Mouse (Mus musculus): ENCODE results near the gene Gm42791. TPM values are rescaled to one million over a fixed set of nuclear protein-coding genes. Genes with fewer than 3 reads are reported as not detected.

Gm42791 gene
- polyA plus RNA-seq, 1 experiment from 2014 or later, result 0.85 TPM

DNA sequence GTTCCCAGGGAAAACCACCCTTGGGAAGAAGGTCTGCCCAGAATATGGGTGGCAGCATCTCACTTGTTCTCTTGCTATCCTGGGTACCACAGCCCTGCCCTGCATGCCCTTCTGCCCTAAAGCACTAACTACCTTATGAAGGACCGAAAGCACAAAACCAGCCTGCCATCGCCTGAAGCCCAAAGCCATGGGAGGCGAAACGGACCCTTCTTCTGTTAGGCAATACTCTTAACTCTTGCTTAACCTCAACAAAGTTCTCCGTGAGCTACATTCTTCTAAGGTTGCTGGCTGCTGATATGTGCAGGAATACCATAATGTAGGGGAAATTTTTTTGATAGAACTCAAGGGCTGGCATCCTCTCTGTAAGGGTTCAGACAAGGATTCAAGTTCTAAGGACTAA, 72.2 kb downstream of the Gm42791 start:
- WGBS, result 86% methylated on average over 5 of the region's 5 CpGs
- no peaks in the 10 kb centered on the region for H3K27me3 ChIP-seq (ENCODE audit: low read depth, poor library complexity, severe bottlenecking)
- H3K9me3 ChIP-seq (replicated peaks), result no peaks in the 10 kb centered on the region
- H3K4me3 ChIP-seq, result no peak overlapping the region
- peaks cover 14% of the 10 kb centered on the region for H3K4me1 ChIP-seq
- no peak for DNase-seq (ENCODE audit: low spot score)
- no peak overlapping the region for H3K27ac ChIP-seq
- peaks cover 47% of the 10 kb centered on the region for H3K36me3 ChIP-seq

DNA sequence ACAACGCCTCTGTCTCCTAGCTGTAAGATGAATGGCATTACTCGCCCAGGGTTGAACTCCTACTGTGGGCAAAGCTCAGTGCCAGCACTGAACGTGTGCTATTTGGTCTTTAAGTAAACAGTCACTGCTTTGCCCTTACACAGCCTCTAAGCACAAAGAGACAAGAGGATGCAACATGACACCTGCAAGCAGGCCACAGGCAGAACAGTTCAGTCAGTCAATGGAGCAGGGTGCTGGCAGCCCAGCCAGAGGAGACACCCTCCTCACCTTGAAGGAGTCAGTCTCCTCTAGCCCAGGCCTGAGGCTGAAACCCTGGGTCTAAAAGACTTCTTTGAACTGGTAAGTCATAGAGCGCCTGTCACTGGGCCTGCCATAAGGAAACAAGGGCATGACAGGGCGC, 76.9 kb downstream of the Gm42791 start:
- no peak overlapping the region for H3K4me3 ChIP-seq
- no peaks in the 10 kb centered on the region for H3K27me3 ChIP-seq (ENCODE audit: low read depth, poor library complexity, severe bottlenecking)
- H3K4me1 ChIP-seq, result no peaks in the 10 kb centered on the region
- H3K36me3 ChIP-seq, result peaks cover 57% of the 10 kb centered on the region
- no peaks in the 10 kb centered on the region for H3K9me3 ChIP-seq (replicated peaks)
- DNase-seq (ENCODE audit: low spot score), result no peak
- H3K27ac ChIP-seq, result no peak overlapping the region
- WGBS, result 75% methylated on average over 5 of the region's 5 CpGs

DNA sequence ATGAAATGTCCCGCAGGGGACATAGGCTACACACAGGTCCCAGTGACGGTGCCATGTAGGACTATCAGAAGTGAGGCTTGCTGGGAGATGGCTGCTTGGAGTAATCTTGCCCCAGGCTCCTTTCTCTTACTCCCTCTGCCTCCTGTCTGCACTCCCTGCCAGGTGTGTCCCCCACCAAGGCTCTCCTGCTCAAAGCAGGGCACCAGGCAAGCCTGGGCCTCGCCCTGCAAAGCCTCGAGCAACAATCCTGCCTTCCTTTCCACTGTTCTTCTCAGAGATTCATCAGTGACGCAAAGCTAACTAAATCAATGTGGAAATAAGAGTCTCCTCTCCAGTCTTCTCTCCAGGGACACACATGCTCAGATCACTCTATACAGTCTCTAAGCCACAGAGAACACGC, 78.2 kb downstream of the Gm42791 start:
- Histone ChIP-seq H3K27me3 (ENCODE audit: low read depth, poor library complexity, severe bottlenecking) (no peaks in the 10 kb centered on the region), H3K9me3 (replicated peaks) (no peaks in the 10 kb centered on the region), H3K4me1 (peaks cover 10% of the 10 kb centered on the region), H3K36me3 (peaks cover 62% of the 10 kb centered on the region), H3K4me3 (no peak overlapping the region), H3K27ac (no peak overlapping the region)
- no peak for DNase-seq (ENCODE audit: low spot score)
- 83% methylated on average over 6 of the region's 6 CpGs for WGBS

DNA sequence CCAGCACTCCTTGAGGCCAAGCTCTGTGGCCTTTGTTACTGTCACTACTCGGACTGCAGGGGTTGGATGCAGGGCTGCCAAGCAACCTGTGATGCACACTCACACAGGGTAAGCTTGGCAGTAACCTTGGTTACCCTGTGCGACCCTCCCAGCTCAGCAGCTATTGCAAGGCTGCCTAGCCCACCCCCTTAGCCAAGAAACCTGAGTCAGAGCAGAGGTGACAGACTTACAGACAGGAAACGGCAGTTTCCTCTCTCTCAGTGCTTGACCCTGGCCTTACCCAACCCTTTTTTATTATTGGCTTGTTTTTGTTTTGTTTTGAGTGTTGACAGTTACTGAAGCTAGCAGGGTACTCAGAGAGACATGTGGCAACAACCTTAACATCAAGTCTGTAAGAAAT, 82.7 kb downstream of the Gm42791 start:
- no peak for DNase-seq (ENCODE audit: low spot score)
- Histone ChIP-seq H3K27me3 (ENCODE audit: low read depth, poor library complexity, severe bottlenecking) (no peaks in the 10 kb centered on the region), H3K9me3 (replicated peaks) (no peaks in the 10 kb centered on the region), H3K4me3 (no peak overlapping the region), H3K36me3 (peaks cover 61% of the 10 kb centered on the region), H3K4me1 (peaks cover 19% of the 10 kb centered on the region), H3K27ac (no peak overlapping the region)
- WGBS, result 49% methylated on average over 3 of the region's 3 CpGs

DNA sequence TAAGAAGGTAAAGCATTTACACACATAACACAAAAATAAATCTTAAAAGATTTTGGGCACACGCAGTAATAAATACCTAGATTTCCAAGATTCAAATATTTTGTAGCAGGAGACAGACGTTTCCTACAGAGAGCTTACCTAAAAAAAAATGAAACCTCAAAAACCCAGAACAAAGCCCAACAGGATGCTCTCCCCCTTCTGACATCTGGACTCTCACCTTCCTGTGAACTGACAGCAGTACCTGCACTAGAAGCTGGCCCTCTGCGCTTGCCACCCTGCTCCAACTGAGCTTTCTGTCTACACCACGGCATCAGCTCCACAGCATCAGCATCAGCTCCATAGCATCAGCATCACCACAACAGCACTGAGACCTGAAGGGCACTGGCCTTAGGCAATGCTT, 84.9 kb downstream of the Gm42791 start:
- peaks cover 49% of the 10 kb centered on the region for H3K36me3 ChIP-seq
- peaks cover 22% of the 10 kb centered on the region for H3K4me1 ChIP-seq
- no peak for DNase-seq (ENCODE audit: low spot score)
- WGBS, result 90% methylated on average over 4 of the region's 4 CpGs
- no peaks in the 10 kb centered on the region for H3K9me3 ChIP-seq (replicated peaks)
- H3K27me3 ChIP-seq (ENCODE audit: low read depth, poor library complexity, severe bottlenecking), result no peaks in the 10 kb centered on the region
- no peak overlapping the region for H3K4me3 ChIP-seq
- H3K27ac ChIP-seq, result no peak overlapping the region

DNA sequence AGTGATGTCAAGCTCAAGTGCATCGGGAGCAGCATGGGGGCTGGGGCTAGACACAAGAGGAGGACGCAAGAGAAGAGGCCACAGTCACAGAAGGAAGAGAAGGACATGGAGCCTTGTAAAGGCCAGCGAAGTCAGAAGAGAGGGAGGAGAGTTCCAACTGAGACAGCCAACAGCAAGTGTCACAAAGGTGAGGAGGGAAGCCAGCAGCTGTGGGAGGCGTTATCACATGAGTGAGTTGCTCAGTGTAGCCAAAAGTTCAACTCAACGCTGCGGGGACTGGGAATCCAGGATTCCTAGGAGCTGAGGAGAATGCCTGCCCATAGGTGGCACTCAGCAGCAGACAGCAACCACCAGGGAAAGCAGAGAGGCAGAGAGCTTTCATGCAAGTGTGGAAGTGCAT, 85.5 kb downstream of the Gm42791 start:
- peaks cover 22% of the 10 kb centered on the region for H3K4me1 ChIP-seq
- WGBS, result 31% methylated on average over 6 of the region's 6 CpGs
- H3K27me3 ChIP-seq (ENCODE audit: low read depth, poor library complexity, severe bottlenecking), result no peaks in the 10 kb centered on the region
- H3K4me3 ChIP-seq, result no peak overlapping the region
- H3K9me3 ChIP-seq (replicated peaks), result no peaks in the 10 kb centered on the region
- H3K36me3 ChIP-seq, result peaks cover 48% of the 10 kb centered on the region
- peak overlapping the region; percentile 44 for H3K27ac ChIP-seq
- no peak for DNase-seq (ENCODE audit: low spot score)

DNA sequence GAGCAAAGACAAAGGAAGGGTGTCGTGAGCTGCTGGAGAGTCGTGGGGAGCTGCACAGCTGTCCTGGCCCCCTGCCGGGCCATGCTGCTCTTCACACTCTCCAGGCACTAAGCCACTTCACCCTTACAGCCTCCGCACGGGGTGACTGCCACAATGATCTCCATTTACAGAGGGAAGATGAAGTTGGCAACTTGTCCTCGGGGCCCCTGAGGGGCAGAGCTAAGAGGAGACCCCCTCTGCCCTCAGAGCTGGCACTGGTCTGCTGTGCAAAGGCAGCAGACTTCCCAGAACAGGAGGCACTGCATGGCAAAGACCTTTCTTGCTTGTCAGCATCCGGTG, 85.9 kb downstream of the Gm42791 start:
- Histone ChIP-seq H3K4me3 (no peak overlapping the region), H3K27ac (peak overlapping the region; percentile 44), H3K4me1 (peaks cover 22% of the 10 kb centered on the region), H3K36me3 (peaks cover 49% of the 10 kb centered on the region), H3K9me3 (replicated peaks) (no peaks in the 10 kb centered on the region), H3K27me3 (ENCODE audit: low read depth, poor library complexity, severe bottlenecking) (no peaks in the 10 kb centered on the region)
- WGBS, result 37% methylated on average over 7 of the region's 7 CpGs
- no peak for DNase-seq (ENCODE audit: low spot score)

DNA sequence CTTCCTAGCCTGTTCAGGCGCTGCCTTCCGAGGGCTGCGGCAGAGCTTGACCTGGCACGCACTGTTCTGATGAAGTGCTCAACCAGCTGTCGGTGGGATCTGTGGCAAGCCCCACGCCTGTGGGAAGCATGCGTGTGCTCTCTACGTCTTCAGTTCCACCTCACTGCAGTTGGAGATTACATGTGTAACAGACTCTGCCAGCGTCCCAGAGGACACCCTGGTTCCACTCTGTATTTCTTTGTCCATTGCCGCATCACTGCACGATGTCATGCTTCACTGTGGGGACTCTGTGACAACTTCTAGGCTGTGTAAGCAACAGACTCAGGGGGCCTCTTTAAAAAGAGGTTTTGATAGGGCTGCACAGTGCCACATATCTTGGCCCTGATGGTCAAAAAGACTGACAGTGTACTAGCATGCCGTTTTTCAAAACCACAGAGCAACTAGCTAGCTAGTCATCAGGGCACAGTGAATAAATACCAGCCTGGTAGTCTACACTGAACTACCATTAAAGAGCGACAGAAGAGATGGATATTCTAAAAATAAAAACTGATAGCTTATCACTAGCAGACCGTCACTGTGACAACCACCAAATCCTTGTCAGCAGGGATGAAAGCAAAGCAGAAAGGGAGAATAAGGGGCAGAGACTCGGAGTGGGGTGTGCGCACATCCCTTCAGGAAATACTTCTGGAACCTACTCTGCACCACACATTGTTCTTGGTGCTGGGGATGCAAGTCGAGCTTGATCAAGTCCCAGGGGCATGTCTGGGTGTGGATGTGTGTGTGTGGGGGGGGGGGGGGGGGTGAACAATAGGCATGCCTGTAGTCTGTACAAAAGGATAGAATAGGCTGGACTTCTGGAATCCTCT, 86.5 kb downstream of the Gm42791 start:
- H3K4me1 ChIP-seq, result peaks cover 22% of the 10 kb centered on the region
- H3K4me3 ChIP-seq, result no peak overlapping the region
- peak overlapping the region; percentile 44; the same call in 1 of the 2 replicates for H3K27ac ChIP-seq

DNA sequence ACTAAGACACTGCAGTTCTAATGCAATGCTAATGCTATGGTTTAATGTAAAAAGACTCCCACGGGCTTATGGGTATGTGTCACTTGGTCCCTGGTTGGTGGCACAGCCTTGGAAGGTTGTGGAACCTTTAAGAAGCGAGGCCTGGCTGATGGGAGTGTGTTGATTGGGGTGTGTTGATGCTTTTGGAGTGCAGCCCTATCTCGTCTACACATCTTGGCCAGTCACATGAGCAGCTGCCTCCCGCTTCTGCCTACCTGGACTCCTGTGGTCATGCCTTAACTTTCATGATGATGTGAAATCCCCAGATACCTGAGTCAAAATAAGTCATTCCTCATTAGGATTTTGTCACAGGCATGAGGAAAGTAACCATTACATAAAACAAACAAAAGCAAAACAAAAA, 88.6 kb downstream of the Gm42791 start:
- H3K27me3 ChIP-seq (ENCODE audit: low read depth, poor library complexity, severe bottlenecking), result no peaks in the 10 kb centered on the region
- 86% methylated on average over 4 of the region's 4 CpGs for WGBS
- H3K36me3 ChIP-seq, result peaks cover 42% of the 10 kb centered on the region
- H3K27ac ChIP-seq, result no peak overlapping the region
- DNase-seq (ENCODE audit: low spot score), result no peak
- H3K4me1 ChIP-seq, result peaks cover 12% of the 10 kb centered on the region
- H3K4me3 ChIP-seq, result no peak overlapping the region
- no peaks in the 10 kb centered on the region for H3K9me3 ChIP-seq (replicated peaks)

More for the DNA sequence above, 86.5 kb downstream of the Gm42791 start:
- no peaks in the 10 kb centered on the region for H3K9me3 ChIP-seq (replicated peaks)
- peaks cover 49% of the 10 kb centered on the region for H3K36me3 ChIP-seq
- WGBS, result 88% methylated on average over 17 of the region's 17 CpGs
- DNase-seq (ENCODE audit: low spot score), result no peak
- no peaks in the 10 kb centered on the region for H3K27me3 ChIP-seq (ENCODE audit: low read depth, poor library complexity, severe bottlenecking)

DNA sequence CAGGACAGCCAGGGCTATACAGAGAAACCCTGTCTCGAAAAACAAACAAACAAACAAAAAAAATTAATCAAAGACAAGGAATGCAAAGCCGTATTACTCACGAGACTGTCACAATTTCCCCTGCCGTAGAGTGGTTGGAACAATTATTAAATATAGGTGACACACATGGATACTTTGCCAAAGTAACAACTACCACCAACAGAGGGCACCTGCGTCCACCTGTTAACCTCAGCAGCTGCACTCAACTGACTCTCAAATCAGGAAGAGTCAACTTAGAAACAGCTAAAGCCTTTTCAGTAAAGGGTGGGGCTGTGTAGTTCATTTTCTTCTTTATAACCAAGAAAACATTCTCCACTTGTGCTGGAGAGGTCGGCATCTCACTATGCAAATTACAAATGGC, 90.1 kb downstream of the Gm42791 start:
- DNase-seq (ENCODE audit: low spot score), result peak; percentile 54
- 73% methylated on average over 6 of the region's 6 CpGs for WGBS

DNA sequence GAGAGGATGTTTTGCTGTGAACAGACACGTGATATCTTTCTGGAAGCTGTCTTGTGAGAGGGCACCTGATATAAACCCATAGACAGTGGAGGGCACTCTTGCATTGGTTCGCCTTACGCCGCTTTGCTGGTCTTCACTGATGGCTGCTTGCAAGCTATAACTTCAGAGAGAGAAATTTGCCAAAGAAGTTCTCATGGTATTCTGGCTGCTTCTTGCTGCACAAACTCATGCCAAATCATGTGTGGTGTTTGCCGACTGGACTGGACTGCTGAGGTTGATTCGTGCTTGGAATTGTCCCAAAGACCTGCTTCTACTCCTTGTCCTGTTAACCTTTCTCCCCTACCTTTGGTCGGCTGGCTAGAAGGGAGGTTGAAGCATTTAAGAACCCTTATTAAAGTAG, 95.6 kb downstream of the Gm42791 start:
- no peaks in the 10 kb centered on the region for H3K9me3 ChIP-seq (replicated peaks)
- WGBS, result 94% methylated on average over 7 of the region's 7 CpGs
- H3K27ac ChIP-seq, result no peak overlapping the region
- peaks cover 12% of the 10 kb centered on the region; the same call in 1 of the 2 replicates for H3K4me1 ChIP-seq
- DNase-seq (ENCODE audit: low spot score), result no peak
- no peak overlapping the region for H3K4me3 ChIP-seq
- no peaks in the 10 kb centered on the region for H3K27me3 ChIP-seq (ENCODE audit: low read depth, poor library complexity, severe bottlenecking)
- H3K36me3 ChIP-seq, result peaks cover 15% of the 10 kb centered on the region

More for the DNA sequence above, 90.1 kb downstream of the Gm42791 start:
- Histone ChIP-seq H3K4me1 (peaks cover 12% of the 10 kb centered on the region), H3K36me3 (peaks cover 33% of the 10 kb centered on the region), H3K4me3 (no peak overlapping the region), H3K9me3 (replicated peaks) (no peaks in the 10 kb centered on the region), H3K27ac (no peak overlapping the region), H3K27me3 (ENCODE audit: low read depth, poor library complexity, severe bottlenecking) (no peaks in the 10 kb centered on the region)

DNA sequence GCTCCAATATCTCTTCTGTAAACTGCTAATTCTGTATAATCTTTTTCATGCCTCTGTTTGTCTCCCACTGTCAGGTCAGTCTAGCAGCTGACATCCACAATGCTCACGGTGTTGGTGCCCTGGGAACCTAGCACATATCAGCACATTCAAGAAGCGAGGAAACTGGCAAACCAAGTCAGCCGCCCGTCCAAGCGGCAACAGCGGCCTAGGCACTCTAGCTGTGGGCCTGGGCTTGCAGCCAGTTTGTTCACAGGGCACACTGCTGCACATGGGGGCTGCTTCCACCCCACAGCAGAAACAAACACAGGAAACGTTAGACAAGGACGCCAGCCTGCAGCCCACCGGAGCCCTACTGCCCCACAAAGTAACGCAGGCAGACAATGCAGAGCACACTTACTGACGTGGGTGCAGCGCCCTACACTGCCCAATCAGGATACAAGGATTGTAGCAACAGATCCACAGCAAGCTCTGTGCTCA, 97.0 kb downstream of the Gm42791 start:
- WGBS, result 87% methylated on average over 12 of the region's 12 CpGs
- H3K27ac ChIP-seq, result no peak overlapping the region
- peaks cover 13% of the 10 kb centered on the region for H3K36me3 ChIP-seq
- no peaks in the 10 kb centered on the region for H3K27me3 ChIP-seq (ENCODE audit: low read depth, poor library complexity, severe bottlenecking)
- no peak for DNase-seq (ENCODE audit: low spot score)
- no peak overlapping the region for H3K4me3 ChIP-seq
- H3K9me3 ChIP-seq (replicated peaks), result no peaks in the 10 kb centered on the region
- peaks cover 12% of the 10 kb centered on the region; the same call in 1 of the 2 replicates for H3K4me1 ChIP-seq

DNA sequence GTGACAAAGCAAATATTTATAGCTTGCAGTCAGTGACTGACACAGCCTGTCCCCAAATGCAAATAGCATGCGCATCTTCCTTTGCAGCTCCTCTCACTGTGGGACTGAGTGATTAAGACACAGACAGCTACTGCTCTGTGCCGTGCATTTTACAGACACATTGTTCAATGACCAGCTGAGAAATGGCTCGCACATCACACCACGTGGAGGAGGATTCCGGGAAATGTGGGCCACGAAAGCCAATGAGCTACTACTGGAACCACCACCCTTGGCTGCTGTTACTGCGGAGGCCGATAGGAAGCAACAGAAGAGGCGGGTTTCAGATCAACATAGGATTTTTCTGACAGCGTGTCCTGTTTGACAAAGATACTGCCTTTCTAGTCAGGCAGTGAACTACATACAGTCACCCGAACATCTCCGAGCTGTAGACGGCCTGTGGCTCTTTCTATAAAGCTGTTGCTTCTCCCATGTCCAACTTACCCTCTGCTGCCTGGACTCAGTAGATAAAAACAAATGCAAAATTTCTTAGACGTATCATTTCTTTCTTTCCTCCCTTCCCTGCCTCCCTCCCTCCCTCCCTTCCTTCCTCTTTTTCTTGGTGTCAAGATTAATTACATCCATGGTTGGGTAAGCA, 97.8 kb downstream of the Gm42791 start:
- WGBS, result 85% methylated on average over 14 of the region's 14 CpGs
- peaks cover 12% of the 10 kb centered on the region; the same call in 1 of the 2 replicates for H3K4me1 ChIP-seq
- no peak for DNase-seq (ENCODE audit: low spot score)
- no peak overlapping the region for H3K27ac ChIP-seq
- H3K27me3 ChIP-seq (ENCODE audit: low read depth, poor library complexity, severe bottlenecking), result no peaks in the 10 kb centered on the region
- peaks cover 19% of the 10 kb centered on the region for H3K36me3 ChIP-seq
- no peak overlapping the region for H3K4me3 ChIP-seq
- no peaks in the 10 kb centered on the region for H3K9me3 ChIP-seq (replicated peaks)
